Mouse (Mus musculus) liver, adult (tissue): ENCODE results near the gene Hnrnpab.

Experiments
- GATA4 ChIP-seq: IDR thresholded peaks from 2 replicates; pipeline ENCODE4 v1.6.1; 2014; ENCODE audit warnings: mild to moderate bottlenecking, low read length; ENCODE audit not compliant: insufficient replicate concordance

The Hnrnpab gene

DNA sequence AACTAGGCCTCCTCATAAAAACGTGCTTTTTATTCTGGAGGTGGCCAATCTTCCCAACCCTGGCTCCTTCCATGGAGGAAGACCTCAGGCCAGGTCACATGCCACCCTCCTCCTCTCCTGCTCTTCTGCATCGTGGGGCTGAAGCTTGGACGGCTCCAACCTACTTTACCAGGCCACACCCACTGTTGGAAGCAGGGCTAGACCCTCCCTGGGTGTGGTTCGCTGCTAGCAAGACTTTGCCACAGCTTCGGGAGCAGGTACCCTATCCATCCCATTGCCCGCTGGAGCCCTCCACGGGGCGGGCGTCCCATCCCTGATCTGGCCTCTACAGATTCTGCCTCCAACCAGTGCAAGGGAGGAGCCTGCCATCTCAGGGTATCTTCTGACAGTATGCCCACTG is 36.6 kb upstream of the Hnrnpab start:
- no peak for TF ChIP-seq GATA4

DNA sequence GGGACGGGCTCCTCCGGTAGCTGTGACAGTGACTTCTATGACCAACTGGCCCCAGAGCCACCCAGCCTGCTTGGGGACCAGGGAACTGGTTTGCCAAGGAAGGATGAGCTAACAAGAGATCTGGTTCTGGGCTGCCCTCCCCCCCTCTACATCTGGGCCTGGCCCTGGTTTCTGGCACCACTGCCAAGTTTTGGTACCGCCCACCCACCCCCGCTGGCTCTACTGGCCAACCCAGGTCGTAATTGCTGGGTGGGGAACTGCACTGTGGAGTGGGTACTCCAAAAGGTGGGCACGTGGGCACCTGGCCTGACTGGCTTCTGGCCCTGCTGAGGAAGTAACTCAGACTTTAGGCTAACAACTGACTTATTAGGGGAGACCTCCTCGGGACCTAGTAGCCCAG is 34.1 kb upstream of the Hnrnpab start:
- no peak for TF ChIP-seq GATA4

DNA sequence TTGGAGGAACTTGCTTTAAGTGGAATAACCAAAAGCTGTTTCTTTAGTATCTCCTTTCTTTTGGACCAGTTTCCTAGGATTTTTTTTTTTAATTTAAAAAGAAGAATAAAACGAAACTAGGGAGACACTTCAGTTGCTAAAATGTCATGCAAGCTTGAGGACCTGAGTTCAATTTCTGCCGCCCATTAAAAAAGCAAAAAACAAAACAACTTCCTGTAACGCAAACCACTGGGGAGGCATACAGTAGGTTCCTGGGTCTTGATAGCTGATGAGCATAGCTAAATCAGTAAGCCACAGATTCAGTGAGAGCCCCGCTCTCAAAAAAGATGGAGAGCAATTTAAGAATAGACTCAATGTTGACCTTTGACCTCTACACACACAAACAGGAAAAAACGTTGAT is 31.9 kb upstream of the Hnrnpab start:
- no peak for TF ChIP-seq GATA4

DNA sequence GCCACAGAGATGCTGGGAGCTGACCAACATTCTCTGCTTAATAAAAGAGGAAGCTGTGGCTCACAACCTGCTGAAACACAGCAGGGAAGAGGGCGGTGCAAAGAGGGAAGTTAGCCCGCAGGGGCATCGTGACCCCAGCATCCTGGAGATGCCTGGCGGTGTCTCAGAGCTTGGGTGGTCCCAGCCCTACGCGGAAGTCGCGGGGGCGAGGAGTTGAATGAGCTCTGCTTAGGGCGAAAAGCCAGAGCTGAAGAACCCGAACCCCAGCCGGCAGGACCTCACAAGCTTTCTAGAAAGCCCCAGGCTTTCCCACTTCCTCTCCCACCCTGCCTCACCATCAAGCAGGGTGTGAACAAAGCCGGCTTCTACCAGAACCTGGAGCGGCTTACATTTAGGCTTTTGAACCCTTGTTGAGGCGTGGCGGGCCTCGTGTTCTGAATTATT is 31.3 kb upstream of the Hnrnpab start:
- TF ChIP-seq GATA4, result no peak

DNA sequence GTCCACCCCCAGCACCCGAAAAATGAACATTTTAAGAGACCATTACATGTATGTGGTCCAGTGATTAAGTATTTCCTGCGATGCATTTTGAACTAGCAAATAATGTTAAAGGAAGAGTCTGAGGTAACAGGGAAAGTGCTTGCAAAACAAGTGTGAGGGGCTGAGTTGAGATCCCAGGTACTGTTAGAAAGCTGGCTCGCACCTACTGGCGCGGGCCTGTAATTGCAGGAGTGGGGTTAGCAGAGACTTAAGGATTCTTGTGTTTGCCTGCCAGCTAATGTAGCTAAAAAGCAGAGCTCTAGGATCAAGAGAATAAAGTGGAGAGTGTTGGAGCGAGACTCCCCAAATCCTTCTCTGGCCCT is 29.7 kb upstream of the Hnrnpab start:
- no peak for TF ChIP-seq GATA4

DNA sequence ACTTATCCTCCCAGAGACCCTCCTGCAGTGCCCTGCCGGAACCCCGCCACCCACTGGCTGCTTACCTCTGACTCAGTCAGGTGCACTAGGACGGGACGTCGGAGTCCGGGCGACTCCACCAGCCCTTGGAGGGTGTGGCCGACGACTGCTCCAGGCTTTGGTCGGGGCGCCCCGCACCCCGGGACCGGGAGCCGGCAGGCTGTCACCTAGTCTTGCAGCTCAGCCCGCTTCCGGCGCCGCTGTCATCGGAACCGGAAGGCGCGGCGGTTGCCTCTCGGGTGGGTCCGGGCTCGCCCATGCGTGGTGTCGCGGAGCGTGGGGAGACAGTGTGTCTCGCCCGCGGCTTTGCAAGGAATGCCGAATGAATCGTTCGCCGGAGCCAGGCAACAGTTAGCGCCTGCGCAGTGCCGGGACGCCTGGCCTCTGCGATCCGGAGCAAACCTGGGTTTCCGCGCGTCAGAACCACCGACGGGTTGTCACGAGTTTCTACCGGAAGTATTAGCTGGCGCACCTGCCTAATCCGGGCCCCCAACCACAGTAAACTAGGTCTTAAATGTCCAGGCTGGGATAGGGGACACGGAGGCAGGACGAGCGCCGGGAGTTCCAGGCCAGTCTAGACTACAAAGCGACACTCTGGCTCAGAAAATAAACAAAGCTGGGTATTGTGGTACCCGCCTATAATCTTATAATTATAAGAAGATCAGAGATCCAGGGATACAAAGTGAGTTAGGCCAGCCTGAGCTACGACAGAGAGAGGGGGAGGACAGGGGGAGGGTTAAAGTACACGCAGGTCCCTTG is 29.1 kb upstream of the Hnrnpab start, which contains the start of gene Rmnd5b:
Gene Rmnd5b, minus strand, starts transcription at position 372 of the 798 bp plus-strand sequence.
- no peak for TF ChIP-seq GATA4

DNA sequence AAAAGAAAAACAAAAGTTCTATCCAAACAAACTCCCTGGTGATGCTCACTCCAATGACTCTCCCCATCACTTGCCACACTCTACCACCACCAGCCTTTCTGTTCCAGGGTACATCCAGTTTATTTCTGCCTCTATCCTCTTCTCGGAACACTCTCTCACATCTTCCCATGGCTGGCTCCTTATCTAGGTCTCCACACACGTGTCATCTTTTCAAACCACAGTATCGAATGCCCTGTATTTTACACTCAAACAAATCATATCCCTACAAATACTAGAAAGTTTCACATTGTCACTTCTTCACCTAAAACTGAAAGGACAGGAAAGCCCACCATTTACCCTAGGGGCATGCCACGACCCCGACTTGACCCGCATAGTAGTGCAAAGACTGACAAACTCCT is 28.5 kb upstream of the Hnrnpab start:
- no peak for TF ChIP-seq GATA4

DNA sequence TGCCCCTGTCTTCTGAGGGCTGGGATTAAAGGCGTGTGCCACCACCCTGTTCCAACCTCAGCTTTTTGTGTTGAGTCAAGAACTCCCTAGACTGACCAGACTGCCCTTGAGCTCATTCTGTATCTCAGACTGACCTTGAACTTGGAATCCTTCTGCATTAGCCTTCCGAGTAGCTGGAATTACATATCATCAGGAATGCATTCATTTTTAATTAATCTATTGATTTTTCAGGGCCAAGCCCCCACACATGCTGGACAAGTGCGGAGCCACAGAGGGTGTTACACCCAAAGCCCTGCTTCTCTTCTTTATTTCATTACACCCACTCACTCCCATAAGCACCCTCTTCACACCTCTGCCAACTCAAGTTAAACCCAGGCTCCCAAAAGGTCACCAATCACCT is 27.1 kb upstream of the Hnrnpab start:
- TF ChIP-seq GATA4, result no peak

DNA sequence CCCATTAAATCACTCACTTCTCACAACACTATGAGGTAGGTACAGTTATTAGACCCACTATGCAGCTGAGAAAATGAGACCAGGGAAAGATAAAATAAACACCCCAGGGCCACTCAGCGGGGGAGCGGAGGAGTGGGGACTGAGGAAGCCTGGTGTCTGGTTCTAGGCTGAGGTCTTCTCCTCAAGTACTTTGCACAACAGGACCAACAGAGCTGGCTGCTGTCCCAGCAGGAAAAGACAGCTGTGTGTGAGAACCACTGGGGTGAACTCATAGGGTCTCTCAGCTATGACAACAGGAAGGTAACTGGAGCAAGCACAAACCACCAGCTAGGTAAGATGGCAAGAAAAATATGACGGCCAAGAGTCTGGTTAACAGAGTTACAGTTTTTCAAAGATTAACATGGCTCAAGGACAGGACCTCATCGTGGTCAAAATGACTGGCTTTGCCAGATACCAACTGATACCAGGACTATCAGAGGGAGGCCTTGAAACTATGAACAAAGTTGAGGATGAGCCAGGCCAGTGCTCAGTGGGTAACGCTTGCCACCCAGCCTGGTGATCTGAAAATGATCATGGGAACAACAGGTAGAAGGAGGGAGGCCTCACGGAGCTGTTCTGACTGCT is 25.6 kb upstream of the Hnrnpab start:
- no peak for TF ChIP-seq GATA4

DNA sequence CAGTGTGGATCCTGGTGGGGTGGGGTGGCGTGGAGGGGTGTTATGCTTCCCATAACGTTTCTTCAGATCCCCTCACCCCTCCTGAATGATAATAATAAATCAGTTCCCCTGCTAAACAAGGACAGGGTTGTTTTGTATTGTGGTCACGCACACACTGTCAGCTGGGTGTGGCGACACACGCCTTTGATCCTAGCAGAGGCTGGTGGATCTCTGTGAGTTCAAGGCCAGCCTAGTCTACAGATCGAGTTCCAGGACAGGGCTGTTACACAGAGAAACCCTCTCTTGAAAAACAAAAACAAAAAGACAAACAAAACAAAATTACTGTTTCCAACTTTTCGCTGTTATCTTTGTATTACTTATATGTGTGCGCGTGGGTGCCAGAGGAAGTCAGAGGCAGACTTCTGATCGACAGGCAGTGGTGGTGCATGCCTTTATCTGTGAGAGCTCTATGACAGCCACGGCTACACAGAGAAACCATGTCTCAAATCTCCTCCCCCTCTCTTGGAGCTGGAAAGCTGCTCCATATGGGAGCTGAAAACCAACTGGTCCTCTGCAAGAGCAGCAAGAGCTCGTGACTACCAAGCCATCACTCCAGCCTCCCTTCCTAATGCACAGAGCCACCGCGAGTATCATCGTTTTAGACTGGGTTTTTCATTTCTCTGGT is 23.1 kb upstream of the Hnrnpab start:
- no peak for TF ChIP-seq GATA4

DNA sequence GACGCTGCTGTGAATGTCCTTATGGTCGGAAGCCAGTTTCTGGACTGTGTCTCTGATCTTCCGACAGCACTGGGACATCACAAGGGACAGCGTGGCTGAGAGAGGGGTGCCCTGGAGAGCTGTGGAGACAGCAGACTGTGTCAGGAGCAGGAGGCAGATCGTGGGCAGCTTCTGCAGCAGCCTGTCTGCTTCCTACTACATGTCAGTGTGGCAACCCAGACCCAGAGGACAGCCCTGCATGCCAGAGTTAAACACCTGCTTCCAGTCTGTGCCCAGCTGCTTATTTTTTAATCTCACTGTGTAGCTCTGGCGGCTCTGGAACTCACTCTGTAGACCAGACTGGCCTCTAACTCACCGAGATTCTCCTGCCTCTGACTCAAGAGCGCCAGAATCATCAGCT is 21.3 kb upstream of the Hnrnpab start:
- no peak for TF ChIP-seq GATA4

DNA sequence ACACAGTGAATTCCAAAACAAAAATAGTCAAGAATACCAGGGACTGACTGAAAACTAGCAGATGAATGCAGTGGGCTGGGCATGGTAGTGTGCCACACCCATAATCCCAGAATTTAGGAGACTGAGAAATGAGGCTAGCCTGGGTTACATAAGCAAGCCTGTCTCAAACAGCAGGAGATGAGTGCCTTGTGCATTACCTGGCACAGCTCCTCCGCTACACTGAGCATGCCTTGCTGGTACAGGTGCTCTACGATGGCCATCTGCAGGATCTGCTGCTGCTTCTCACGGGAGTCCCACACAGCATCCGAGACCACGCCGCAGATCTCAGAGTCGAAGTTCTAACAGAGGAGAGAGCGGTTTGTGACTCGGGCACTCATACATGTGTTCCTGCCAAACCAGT is 20.8 kb upstream of the Hnrnpab start:
- no peak for TF ChIP-seq GATA4

DNA sequence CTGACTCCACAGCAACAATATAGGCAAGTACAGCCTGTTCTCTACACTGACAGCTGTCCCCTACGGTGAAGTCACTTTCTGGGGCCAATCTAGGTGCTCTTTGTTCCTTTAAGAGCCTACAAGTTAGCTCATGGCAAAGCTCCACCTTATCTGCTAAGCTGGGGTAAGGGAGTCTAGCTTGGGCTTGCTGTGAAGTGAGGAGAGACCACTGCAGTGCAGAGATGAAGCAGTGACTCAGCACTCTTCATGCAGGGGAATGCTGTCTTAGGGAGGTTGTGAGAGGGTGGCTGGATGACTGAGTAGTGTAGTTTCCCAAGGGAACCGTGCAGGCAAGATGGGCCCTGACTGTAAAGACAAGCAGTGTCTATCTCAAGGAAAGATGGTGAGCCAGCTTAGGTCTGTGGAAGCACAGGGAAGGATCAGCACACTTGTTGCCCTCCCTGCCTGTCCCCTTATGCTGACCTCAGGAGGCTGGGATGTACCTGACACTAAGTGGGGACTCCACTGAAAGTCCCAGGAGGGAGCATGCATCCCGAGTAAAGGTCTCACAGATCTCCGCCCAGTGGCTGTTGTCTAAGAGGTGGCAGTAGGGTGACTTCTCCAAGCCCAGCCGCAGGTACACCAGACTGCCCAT is 18.7 kb upstream of the Hnrnpab start:
- no peak for TF ChIP-seq GATA4

DNA sequence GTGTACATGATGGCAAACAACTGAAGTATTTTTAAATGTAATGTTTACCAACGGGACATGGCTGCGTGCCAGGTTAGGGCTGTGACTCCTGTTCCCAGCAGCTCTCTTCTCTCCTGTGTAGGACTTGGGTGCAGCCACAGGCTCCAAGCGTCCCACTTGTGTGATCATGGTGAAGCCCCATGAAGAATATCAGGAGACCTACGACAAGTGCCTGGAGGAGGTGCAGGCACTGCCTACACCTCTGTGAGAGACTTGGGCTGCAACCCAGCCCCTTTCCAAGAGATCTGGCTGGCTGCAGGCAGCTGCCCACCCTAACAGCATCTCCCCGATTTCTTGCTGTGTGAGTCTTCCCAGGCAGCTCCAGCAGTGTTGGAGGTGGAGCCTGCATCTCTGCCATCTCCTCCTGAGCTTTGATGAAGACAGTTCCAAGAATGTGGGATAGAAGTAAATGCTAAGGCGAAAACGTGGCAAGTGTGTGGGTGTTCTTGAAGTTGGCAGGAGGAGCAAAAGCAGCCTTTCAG is 16.4 kb upstream of the Hnrnpab start:
- no peak for TF ChIP-seq GATA4

DNA sequence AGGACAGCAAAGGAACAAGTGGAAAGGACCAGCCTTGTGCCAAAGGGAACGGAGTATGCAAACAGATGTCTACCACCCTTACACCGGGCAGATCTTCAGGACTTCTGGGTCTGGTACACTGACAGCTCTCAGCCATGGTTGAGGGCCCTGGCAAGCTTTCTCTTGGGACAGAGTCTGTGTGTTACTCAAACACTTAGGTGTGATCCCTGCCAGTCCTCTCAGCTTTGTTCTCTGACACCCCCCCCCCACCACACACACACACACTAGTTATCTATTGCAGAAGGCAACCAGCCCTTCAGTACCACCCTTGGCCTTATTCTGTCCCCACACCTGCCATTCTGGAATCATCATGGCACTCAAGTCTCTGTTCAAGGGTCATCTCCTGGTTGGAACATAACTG is 15.1 kb upstream of the Hnrnpab start:
- no peak for TF ChIP-seq GATA4

DNA sequence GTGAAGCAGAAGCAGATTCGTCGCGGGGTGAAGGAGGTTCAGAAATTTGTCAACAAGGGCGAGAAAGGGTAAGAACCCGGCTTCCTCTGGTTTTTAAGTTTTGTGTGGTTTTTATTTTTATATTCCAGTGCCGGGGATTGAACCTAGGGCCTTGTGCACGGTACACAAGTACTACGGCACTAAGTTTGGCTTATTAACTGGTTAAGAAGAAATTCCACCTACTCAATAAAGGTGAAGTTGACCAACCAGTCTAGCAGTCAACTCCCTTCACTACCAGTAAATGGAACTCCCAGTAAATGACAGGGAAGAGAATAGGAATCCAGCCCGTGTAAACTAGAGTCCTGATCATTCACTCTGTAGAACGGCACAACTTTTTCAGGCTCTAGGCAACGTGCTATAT is 13.4 kb upstream of the Hnrnpab start:
- TF ChIP-seq GATA4, result no peak

DNA sequence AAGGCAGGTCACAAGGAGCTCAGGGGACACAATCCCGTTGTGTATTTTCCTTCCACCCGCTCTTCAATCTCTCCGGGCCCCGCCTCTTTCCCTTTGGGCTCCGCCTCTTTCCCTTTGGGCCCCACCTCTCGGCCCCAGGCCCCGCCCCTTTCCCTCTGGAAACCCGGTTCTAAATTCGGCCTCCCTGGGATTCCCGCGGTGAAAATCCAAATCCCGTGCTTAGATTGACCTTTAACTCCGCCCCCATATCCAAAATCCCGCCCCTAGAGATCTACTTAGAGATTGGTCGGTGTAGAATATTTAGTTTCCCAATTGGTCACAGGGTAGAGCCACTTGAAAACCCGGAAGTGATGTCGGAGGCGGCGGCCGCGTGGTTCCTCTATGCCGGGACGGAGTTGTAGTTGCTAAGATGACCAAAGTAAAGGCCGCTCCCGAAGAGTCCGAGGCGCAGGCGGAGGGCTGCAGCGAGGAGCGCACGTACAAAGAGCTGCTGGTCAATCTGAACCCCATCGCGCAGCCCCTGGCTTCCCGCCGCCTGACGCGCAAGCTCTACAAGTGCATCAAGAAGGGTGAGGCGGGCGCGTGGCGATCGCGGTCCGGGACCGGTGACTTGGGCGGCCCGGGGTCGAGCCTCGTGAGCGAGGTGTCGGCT is 12.9 kb upstream of the Hnrnpab start, which contains the start of gene Nhp2:
Gene Nhp2, plus strand, starts transcription at position 327 of the 652 bp plus-strand sequence.
- TF ChIP-seq GATA4, result peak; percentile 34; the same call in 1 of the 2 replicates
